Mouse (Mus musculus): ENCODE measurements around the gene Cpxm2. TPM values are rescaled to one million over a fixed set of nuclear protein-coding genes. Genes with fewer than 3 reads are reported as not detected.

Gene Cpxm2
- polyA plus RNA-seq (2016; fragmentation: Nextera tagmentation; extraction: Ambion mirVana) = 0.75 and 1.1 TPM in 2 replicates

GRCm38 (mm10) chr7:132154368-132154961, at the start of gene Cpxm2:
Gene Cpxm2 (minus strand): TSS chr7:132154739.
- Histone ChIP-seq H3K36me3 (no peaks in the 10 kb centered on the region), H3K27ac (peak within 1 kb of the TSS; percentile 67; the same call in 1 of the 2 replicates), H3K27me3 (ENCODE audit: insufficient read depth, poor library complexity, severe bottlenecking) (peaks cover 44% of the 10 kb centered on the region), H3K4me1 (replicated peaks) (peaks cover 16% of the 10 kb centered on the region), H3K9me3 (no peaks in the 10 kb centered on the region), H3K4me3 (peak within 1 kb of the TSS; percentile 52)
- DNase-seq (ENCODE audit: low spot score) = peak; percentile 39
- 4% methylated on average over 43 of the region's 43 CpGs for WGBS

- no peaks in the 10 kb centered on the region for H3K36me3 ChIP-seq
- DNase-seq (ENCODE audit: low spot score) = no peak
- 45% methylated on average over 1 of the region's 1 CpGs for WGBS
Observed at GRCm38 (mm10) chr7:132204073-132204612, 49.6 kb upstream of the Cpxm2 start.

GRCm38 (mm10) chr7:132199686-132200085, 45.1 kb upstream of the Cpxm2 start:
- H3K36me3 ChIP-seq = no peaks in the 10 kb centered on the region
- H3K4me3 ChIP-seq = no peak overlapping the region
- no peak overlapping the region; the same call in 1 of the 2 replicates for H3K27ac ChIP-seq
- H3K9me3 ChIP-seq = no peaks in the 10 kb centered on the region
- 42% methylated on average over 6 of the region's 6 CpGs for WGBS
- peaks cover 25% of the 10 kb centered on the region; the same call in 1 of the 2 replicates for H3K4me1 ChIP-seq (replicated peaks)
- no peak for DNase-seq (ENCODE audit: low spot score)
- H3K27me3 ChIP-seq (ENCODE audit: insufficient read depth, poor library complexity, severe bottlenecking) = no peaks in the 10 kb centered on the region

More at GRCm38 (mm10) chr7:132204073-132204612, 49.6 kb upstream of the Cpxm2 start:
- Histone ChIP-seq H3K4me3 (no peak overlapping the region), H3K27ac (no peak overlapping the region), H3K4me1 (replicated peaks) (peaks cover 14% of the 10 kb centered on the region; the same call in 1 of the 2 replicates), H3K9me3 (no peaks in the 10 kb centered on the region), H3K27me3 (ENCODE audit: insufficient read depth, poor library complexity, severe bottlenecking) (no peaks in the 10 kb centered on the region)

- Histone ChIP-seq H3K4me1 (replicated peaks) (peaks cover 22% of the 10 kb centered on the region; the same call in 1 of the 2 replicates), H3K27ac (no peak overlapping the region), H3K27me3 (ENCODE audit: insufficient read depth, poor library complexity, severe bottlenecking) (no peaks in the 10 kb centered on the region), H3K36me3 (no peaks in the 10 kb centered on the region), H3K9me3 (no peaks in the 10 kb centered on the region), H3K4me3 (no peak overlapping the region)
- 87% methylated on average over 1 of the region's 1 CpGs for WGBS
- no peak for DNase-seq (ENCODE audit: low spot score)
Observed at GRCm38 (mm10) chr7:132198806-132199205, 44.3 kb upstream of the Cpxm2 start.

- Histone ChIP-seq H3K9me3 (no peaks in the 10 kb centered on the region), H3K36me3 (no peaks in the 10 kb centered on the region), H3K27ac (no peak overlapping the region), H3K27me3 (ENCODE audit: insufficient read depth, poor library complexity, severe bottlenecking) (no peaks in the 10 kb centered on the region), H3K4me1 (replicated peaks) (peaks cover 22% of the 10 kb centered on the region; the same call in 1 of the 2 replicates), H3K4me3 (no peak overlapping the region)
- DNase-seq (ENCODE audit: low spot score) = no peak
- 55% methylated on average over 7 of the region's 7 CpGs for WGBS
Observed at GRCm38 (mm10) chr7:132197817-132198475, 43.4 kb upstream of the Cpxm2 start.

GRCm38 (mm10) chr7:132196581-132196980, 42.0 kb upstream of the Cpxm2 start:
- Histone ChIP-seq H3K9me3 (no peaks in the 10 kb centered on the region), H3K27me3 (ENCODE audit: insufficient read depth, poor library complexity, severe bottlenecking) (no peaks in the 10 kb centered on the region), H3K27ac (no peak overlapping the region), H3K4me3 (no peak overlapping the region), H3K36me3 (no peaks in the 10 kb centered on the region), H3K4me1 (replicated peaks) (peaks cover 22% of the 10 kb centered on the region; the same call in 1 of the 2 replicates)
- 85% methylated on average over 1 of the region's 1 CpGs for WGBS
- no peak for DNase-seq (ENCODE audit: low spot score)

- 93% methylated on average over 2 of the region's 2 CpGs for WGBS
- peaks cover 7% of the 10 kb centered on the region; the same call in 1 of the 2 replicates for H3K4me1 ChIP-seq (replicated peaks)
- no peaks in the 10 kb centered on the region for H3K36me3 ChIP-seq
- no peak for DNase-seq (ENCODE audit: low spot score)
- no peak overlapping the region for H3K4me3 ChIP-seq
- no peaks in the 10 kb centered on the region for H3K27me3 ChIP-seq (ENCODE audit: insufficient read depth, poor library complexity, severe bottlenecking)
- no peaks in the 10 kb centered on the region for H3K9me3 ChIP-seq
- no peak overlapping the region for H3K27ac ChIP-seq
Observed at GRCm38 (mm10) chr7:132193606-132194005, 39.1 kb upstream of the Cpxm2 start.

- Histone ChIP-seq H3K27me3 (ENCODE audit: insufficient read depth, poor library complexity, severe bottlenecking) (no peaks in the 10 kb centered on the region), H3K9me3 (no peaks in the 10 kb centered on the region), H3K4me3 (no peak overlapping the region), H3K36me3 (no peaks in the 10 kb centered on the region), H3K4me1 (replicated peaks) (peaks cover 3% of the 10 kb centered on the region; the same call in 1 of the 2 replicates), H3K27ac (no peak overlapping the region)
- WGBS = 55% methylated on average over 3 of the region's 3 CpGs
- peak; percentile 14 for DNase-seq (ENCODE audit: low spot score)
Observed at GRCm38 (mm10) chr7:132187456-132187855, 32.9 kb upstream of the Cpxm2 start.

- H3K9me3 ChIP-seq = no peaks in the 10 kb centered on the region
- H3K4me3 ChIP-seq = no peak overlapping the region
- H3K27me3 ChIP-seq (ENCODE audit: insufficient read depth, poor library complexity, severe bottlenecking) = no peaks in the 10 kb centered on the region
- 74% methylated on average over 5 of the region's 5 CpGs for WGBS
- DNase-seq (ENCODE audit: low spot score) = no peak
- H3K4me1 ChIP-seq (replicated peaks) = peaks cover 3% of the 10 kb centered on the region; the same call in 1 of the 2 replicates
- H3K36me3 ChIP-seq = no peaks in the 10 kb centered on the region
- no peak overlapping the region for H3K27ac ChIP-seq
Observed at GRCm38 (mm10) chr7:132183892-132184404, 29.4 kb upstream of the Cpxm2 start.

GRCm38 (mm10) chr7:132181586-132182198, 27.2 kb upstream of the Cpxm2 start:
- WGBS = 94% methylated on average over 4 of the region's 4 CpGs
- no peaks in the 10 kb centered on the region for H3K36me3 ChIP-seq
- DNase-seq (ENCODE audit: low spot score) = no peak
- no peaks in the 10 kb centered on the region for H3K27me3 ChIP-seq (ENCODE audit: insufficient read depth, poor library complexity, severe bottlenecking)
- no peak overlapping the region for H3K27ac ChIP-seq
- peaks cover 3% of the 10 kb centered on the region; the same call in 1 of the 2 replicates for H3K4me1 ChIP-seq (replicated peaks)
- H3K4me3 ChIP-seq = no peak overlapping the region
- no peaks in the 10 kb centered on the region for H3K9me3 ChIP-seq

GRCm38 (mm10) chr7:132181042-132181441, 26.5 kb upstream of the Cpxm2 start:
- H3K4me1 ChIP-seq (replicated peaks) = peaks cover under 1% of the 10 kb centered on the region; the same call in 1 of the 2 replicates
- H3K36me3 ChIP-seq = no peaks in the 10 kb centered on the region
- 88% methylated on average over 3 of the region's 3 CpGs for WGBS
- H3K4me3 ChIP-seq = no peak overlapping the region
- no peaks in the 10 kb centered on the region for H3K9me3 ChIP-seq
- no peak for DNase-seq (ENCODE audit: low spot score)
- no peak overlapping the region for H3K27ac ChIP-seq
- H3K27me3 ChIP-seq (ENCODE audit: insufficient read depth, poor library complexity, severe bottlenecking) = no peaks in the 10 kb centered on the region

- no peaks in the 10 kb centered on the region for H3K9me3 ChIP-seq
- no peak for DNase-seq (ENCODE audit: low spot score)
- H3K27ac ChIP-seq = no peak overlapping the region
- H3K4me3 ChIP-seq = no peak overlapping the region
- no peaks in the 10 kb centered on the region for H3K27me3 ChIP-seq (ENCODE audit: insufficient read depth, poor library complexity, severe bottlenecking)
- H3K4me1 ChIP-seq (replicated peaks) = no peaks in the 10 kb centered on the region
- 65% methylated on average over 1 of the region's 1 CpGs for WGBS
- no peaks in the 10 kb centered on the region for H3K36me3 ChIP-seq
Observed at GRCm38 (mm10) chr7:132179049-132179448, 24.5 kb upstream of the Cpxm2 start.
